Mouse (Mus musculus) lung, embryonic 14.5 days (tissue): ENCODE data around the gene Hoxa9. TPM values are rescaled to one million over a fixed set of nuclear protein-coding genes. Genes with fewer than 3 reads are reported as not detected.

Source experiments
- ATAC-seq: fragments of 200-750 bp; cut with Nextera tagmentation; 2 replicates; pipeline ENCODE4 v1.8.0; 2017; ENCODE audit warnings: mild to moderate bottlenecking, moderate TSS enrichment, moderate library complexity; ENCODE audit not compliant: insufficient read depth
- DNase-seq: peaks from one replicate; pipeline ENCODE4 v3.0.0-alpha.2; 2015
- H3K27ac ChIP-seq: fragments of 300-500 bp; sonication (generic); 2 replicates; pipeline ENCODE4 v1.5.1; 2014; ENCODE audit warnings: low read depth, mild to moderate bottlenecking, moderate library complexity
- H3K27me3 ChIP-seq: fragments of 300-500 bp; sonication (generic); 2 replicates; pipeline ENCODE4 v1.6.1; 2014; ENCODE audit warnings: low read length, control low read depth; ENCODE audit not compliant: insufficient read depth
- H3K36me3 ChIP-seq: fragments of 300-500 bp; sonication (generic); 2 replicates; pipeline ENCODE4 v1.6.1; 2014; ENCODE audit warnings: control low read depth; ENCODE audit not compliant: insufficient read depth
- H3K4me1 ChIP-seq: fragments of 300-500 bp; sonication (generic); 2 replicates; pipeline ENCODE4 v1.6.1; 2014; ENCODE audit warnings: antibody characterized with exemption, control low read depth; ENCODE audit not compliant: insufficient read depth
- H3K4me2 ChIP-seq: fragments of 300-500 bp; sonication (generic); 2 replicates; pipeline ENCODE4 v1.6.1; 2014; ENCODE audit warnings: mild to moderate bottlenecking
- H3K4me3 ChIP-seq: fragments of 300-500 bp; sonication (generic); 2 replicates; pipeline ENCODE4 v1.5.1; 2014; ENCODE audit warnings: low read depth, low read length
- H3K9ac ChIP-seq: fragments of 300-500 bp; sonication (generic); 2 replicates; pipeline ENCODE4 v1.6.1; 2014
- H3K9me3 ChIP-seq: fragments of 300-500 bp; sonication (generic); 2 replicates; pipeline ENCODE4 v1.6.1; 2016; ENCODE audit warnings: low read depth, low read length, control low read depth
- CTCF ChIP-seq: IDR thresholded peaks from 2 replicates; pipeline ENCODE4 v1.5.1; 2016; ENCODE audit warnings: antibody characterized with exemption, low read depth
- WGBS: fragments of 180-500 bp; shearing (Covaris S2); extraction: QIAGEN DNeasy Blood & Tissue Kit; methylation state at CpG from one replicate; pipeline ENCODE4 v1.1.7; 2014; 5-methylcytosine and 5-hydroxymethylcytosine counted together
- polyA plus RNA-seq: library from polyadenylated mRNA; unstranded; fragments of >200 nt; fragmentation: Nextera tagmentation; extraction: Ambion mirVana; gene quantifications from 2 replicates; pipeline ENCODE4 v1.2.1, GENCODE M21; 2014

Hoxa9 gene
- polyA plus RNA-seq, 1 experiment from 2014 or later, result not detected

DNA sequence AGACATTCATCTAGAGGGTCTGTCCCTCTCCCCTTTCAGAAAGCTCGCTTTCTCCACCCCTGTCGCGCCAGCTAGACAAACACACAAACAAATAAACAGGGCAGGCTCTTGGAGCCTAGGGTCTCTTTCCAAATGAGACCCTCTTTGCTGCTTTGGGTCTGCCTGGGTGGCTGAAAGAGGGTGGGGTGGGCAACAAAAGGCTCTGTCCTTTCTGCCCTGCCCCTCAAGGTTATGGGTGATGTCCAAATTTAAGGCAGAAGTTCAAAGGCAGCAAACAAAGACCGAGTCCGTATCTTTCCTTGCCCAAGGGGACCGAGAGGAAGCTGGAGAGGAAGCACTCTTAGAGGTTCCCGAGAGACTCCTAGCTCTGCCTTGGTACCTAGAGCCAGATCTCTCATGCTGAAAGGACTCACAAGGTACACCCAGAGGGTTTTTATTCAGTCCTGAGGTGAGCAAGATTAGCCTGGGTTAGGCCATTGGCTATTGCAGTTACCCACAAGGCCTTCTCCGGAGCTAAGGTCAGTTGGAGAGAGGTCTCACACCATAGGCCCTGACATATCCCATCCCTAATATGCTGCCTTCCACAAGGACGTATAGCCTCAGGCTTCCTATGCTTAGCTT, 10.2 kb upstream of the Hoxa9 start:
- Histone ChIP-seq H3K36me3 (no peaks in the 10 kb centered on the region), H3K4me1 (no peaks in the 10 kb centered on the region), H3K27me3 (peaks cover 99% of the 10 kb centered on the region), H3K9me3 (no peaks in the 10 kb centered on the region), H3K4me2 (no peak overlapping the region), H3K27ac (no peak overlapping the region), H3K9ac (no peak overlapping the region), H3K4me3 (0 out of 2 replicates have a peak overlapping the region, but pooled peaks have one; percentile 19)
- no peak for TF ChIP-seq CTCF
- ATAC-seq, result no peak
- no peak for DNase-seq
- WGBS, result 4% methylated on average over 9 of the region's 9 CpGs

DNA sequence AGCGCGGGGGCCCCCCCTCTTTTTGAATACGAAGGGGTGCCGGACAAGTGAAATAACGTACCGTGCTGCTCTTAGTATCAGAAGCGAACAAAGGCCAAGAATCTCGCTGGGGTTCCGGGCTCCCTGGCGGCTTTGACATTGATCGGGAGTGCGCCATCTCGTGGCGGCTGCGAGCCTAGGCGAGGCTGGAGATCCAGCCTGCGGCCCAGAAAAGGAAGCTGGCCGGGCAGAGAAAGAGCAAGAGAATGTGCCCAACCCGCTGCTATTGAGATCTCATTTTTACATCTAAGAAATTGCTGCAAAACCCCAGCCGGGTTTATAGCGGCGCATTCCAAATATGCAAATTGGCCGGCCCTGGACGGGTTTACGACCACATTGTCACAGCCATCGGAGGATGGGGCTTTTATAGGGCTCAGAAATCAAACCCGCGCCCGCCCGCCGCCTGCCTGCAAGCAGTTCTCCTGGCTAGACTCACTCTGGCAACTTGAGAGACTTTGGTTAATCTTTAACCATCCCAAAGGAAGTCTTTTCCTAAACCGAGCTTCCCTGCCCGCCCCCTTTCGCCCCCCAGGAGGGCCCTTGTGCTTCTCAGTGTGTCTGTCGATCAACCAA, 9.6 kb upstream of the Hoxa9 start, which contains the start of gene Hoxa10:
Hoxa10 (minus strand) TSS at position 466 of the 612 bp plus-strand sequence.
- Histone ChIP-seq H3K9me3 (no peaks in the 10 kb centered on the region), H3K4me3 (peak within 1 kb of the TSS; percentile 19), H3K27me3 (peaks cover 99% of the 10 kb centered on the region), H3K27ac (no peak within 1 kb of the TSS), H3K9ac (no peak within 1 kb of the TSS), H3K36me3 (no peaks in the 10 kb centered on the region), H3K4me2 (peak within 1 kb of the TSS; percentile 45), H3K4me1 (no peaks in the 10 kb centered on the region)
- DNase-seq, result peak; percentile 95
- ATAC-seq, result peak; percentile 64; the same call in 1 of the 2 replicates
- WGBS, result 2% methylated on average over 35 of the region's 35 CpGs
- peak; percentile 82 for TF ChIP-seq CTCF

DNA sequence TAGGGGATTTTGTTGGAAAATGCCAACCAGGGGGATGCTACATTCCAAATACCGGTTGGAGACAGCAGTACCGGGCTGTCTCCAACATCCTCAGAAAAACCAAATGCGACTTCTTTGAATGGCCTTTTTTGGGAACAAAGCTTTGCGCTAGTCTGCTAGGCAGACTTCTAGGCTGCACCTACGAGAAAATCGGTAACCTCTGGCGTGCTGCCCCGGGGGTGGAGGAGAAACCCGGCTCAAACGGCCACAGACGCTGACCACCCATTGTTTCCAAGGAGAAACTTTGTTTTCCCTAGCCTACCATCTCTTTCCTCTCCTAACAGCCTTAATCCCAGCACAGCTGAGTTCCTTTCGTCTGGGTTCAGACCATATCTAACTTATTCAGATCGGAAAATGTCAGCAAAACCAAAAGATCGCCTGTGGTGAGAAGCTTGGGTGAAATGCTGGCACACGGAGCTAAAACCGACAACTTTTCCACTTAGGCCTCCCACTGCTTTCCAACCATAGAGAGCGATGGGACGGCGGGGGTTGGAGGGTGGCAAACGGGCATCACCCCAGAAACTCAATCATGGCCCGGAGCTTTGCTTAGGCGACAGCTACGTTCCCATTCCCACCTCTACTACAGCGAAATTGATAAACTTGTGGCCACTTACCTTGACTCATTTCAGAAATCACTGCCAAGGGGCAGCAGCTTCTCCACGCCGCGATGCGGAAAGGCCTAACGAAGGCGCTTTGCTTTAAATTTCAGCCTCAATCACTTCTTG, 8.9 kb upstream of the Hoxa9 start:
- H3K27ac ChIP-seq, result no peak overlapping the region

DNA sequence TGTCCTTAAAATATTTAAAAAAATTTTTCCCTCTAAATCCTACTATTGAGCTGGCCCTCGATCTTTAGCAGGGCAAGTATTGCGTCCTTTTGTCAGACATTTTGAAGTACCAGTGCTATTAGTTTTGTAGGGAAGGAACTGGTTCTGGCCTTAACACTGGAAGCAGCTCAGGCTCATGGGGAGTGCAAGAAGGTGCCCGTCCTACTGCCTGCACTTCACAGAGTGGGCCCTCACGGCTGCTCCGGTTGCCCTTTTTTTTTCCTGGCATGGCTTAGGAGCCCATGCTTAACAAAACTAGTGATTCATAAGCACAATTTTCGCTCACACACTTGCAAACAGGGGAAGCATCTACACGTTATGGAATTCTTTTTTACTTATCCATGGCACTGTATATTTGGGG, 8.1 kb upstream of the Hoxa9 start:
- Histone ChIP-seq H3K27ac (no peak overlapping the region), H3K9me3 (no peaks in the 10 kb centered on the region), H3K4me3 (no peak overlapping the region), H3K27me3 (peaks cover 99% of the 10 kb centered on the region), H3K4me2 (no peak overlapping the region), H3K36me3 (no peaks in the 10 kb centered on the region), H3K4me1 (no peaks in the 10 kb centered on the region), H3K9ac (no peak overlapping the region)
- TF ChIP-seq CTCF, result no peak
- no peak for DNase-seq
- no peak for ATAC-seq
- WGBS, result 1% methylated on average over 7 of the region's 7 CpGs

More for the DNA sequence above, 8.9 kb upstream of the Hoxa9 start:
- peaks cover 99% of the 10 kb centered on the region for H3K27me3 ChIP-seq
- H3K4me2 ChIP-seq, result peak overlapping the region; percentile 45
- H3K36me3 ChIP-seq, result no peaks in the 10 kb centered on the region
- no peak for DNase-seq
- H3K4me3 ChIP-seq, result peak overlapping the region; percentile 19
- no peaks in the 10 kb centered on the region for H3K9me3 ChIP-seq
- no peak for TF ChIP-seq CTCF
- H3K4me1 ChIP-seq, result no peaks in the 10 kb centered on the region
- H3K9ac ChIP-seq, result no peak overlapping the region
- WGBS, result 2% methylated on average over 30 of the region's 30 CpGs
- no peak for ATAC-seq

DNA sequence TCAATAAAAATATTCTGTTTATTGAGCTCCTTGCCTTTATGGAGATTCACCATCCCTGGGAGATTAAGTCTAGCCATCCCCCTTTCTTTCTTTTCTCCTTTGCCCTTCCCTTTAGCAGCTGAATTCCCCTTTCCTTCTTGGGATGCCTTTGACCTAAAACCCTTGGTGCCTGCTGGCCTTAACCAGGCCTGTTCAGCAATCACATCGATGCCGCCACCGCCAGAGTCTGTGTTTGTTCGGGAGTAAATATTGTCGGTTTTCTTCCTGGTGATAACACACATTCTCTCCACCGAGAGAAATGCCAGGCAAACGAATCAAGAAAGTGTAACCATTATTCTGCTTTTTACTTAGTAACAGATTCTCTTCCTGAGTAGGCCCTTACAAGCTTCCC, 7.3 kb upstream of the Hoxa9 start:
- DNase-seq (no peak), ATAC-seq (no peak)
- no peak overlapping the region for H3K27ac ChIP-seq
- peaks cover 99% of the 10 kb centered on the region for H3K27me3 ChIP-seq
- no peak overlapping the region for H3K4me2 ChIP-seq
- no peak overlapping the region for H3K4me3 ChIP-seq
- no peaks in the 10 kb centered on the region for H3K36me3 ChIP-seq
- H3K9ac ChIP-seq, result no peak overlapping the region
- no peaks in the 10 kb centered on the region for H3K4me1 ChIP-seq
- TF ChIP-seq CTCF, result no peak
- WGBS, result 2% methylated on average over 7 of the region's 7 CpGs
- H3K9me3 ChIP-seq, result no peaks in the 10 kb centered on the region

DNA sequence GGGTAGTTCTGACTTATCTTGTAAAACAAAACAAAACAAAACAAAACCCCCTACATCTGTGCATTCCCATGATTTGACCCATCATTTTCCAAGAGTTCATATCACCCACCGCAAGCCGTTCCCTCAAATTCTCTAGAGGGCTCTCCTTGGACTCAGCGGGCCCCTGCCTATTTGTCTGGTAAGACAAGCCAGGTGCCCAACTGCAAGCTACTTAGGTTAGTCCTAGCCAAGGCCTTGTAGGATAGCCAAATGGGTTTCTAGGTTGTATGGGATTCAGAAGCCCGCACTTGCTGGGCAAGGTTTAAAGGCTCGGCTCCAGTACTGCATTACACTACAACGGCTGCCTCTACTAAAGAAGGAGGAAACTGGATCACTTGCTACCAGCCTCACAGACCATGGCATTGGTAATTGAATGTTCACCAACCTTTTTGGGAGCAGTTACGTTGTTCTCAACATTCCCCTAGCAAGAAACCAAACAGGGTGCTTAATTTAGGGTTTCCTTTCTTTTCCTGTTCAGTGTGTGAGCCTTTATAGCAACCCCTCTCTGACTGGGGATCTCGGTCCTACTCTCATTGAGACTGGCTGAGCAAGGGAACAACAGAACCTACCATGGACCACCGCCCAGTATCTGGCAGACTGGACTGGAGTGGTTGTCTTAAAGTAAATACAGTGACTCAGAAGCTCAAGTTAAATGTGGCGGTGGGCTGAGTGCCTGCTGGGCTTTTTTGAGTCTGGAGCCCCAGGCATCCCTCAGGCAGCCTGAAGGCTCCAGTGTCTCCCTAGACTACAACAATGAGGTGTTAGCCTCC, 6.7 kb upstream of the Hoxa9 start:
- H3K9ac ChIP-seq, result no peak overlapping the region
- DNase-seq (no peak), ATAC-seq (no peak)
- WGBS, result 12% methylated on average over 10 of the region's 10 CpGs
- H3K27me3 ChIP-seq, result peaks cover 99% of the 10 kb centered on the region
- H3K4me2 ChIP-seq, result no peak overlapping the region
- no peak for TF ChIP-seq CTCF
- no peak overlapping the region for H3K4me3 ChIP-seq
- no peaks in the 10 kb centered on the region for H3K9me3 ChIP-seq
- H3K27ac ChIP-seq, result no peak overlapping the region
- no peaks in the 10 kb centered on the region for H3K36me3 ChIP-seq
- H3K4me1 ChIP-seq, result no peaks in the 10 kb centered on the region
